Mouse (Mus musculus) hindbrain, embryonic 12.5 days (tissue): ENCODE measurements around the gene Gm20388. TPM values are rescaled to one million over a fixed set of nuclear protein-coding genes. Genes with fewer than 3 reads are reported as not detected.

Experiments used
- ATAC-seq: fragments of 200-750 bp; cut with Nextera tagmentation; 2 replicates; pipeline ENCODE4 v1.8.0; 2017; ENCODE audit warnings: moderate TSS enrichment; ENCODE audit not compliant: low FRiP score
- H3K27ac ChIP-seq: fragments of 300-500 bp; sonication (generic); 2 replicates; pipeline ENCODE4 v1.5.1; 2016; ENCODE audit warnings: mild to moderate bottlenecking
- H3K27me3 ChIP-seq: fragments of 300-500 bp; sonication (generic); 2 replicates; pipeline ENCODE4 v1.6.1; 2016; ENCODE audit warnings: mild to moderate bottlenecking
- H3K36me3 ChIP-seq: fragments of 300-500 bp; sonication (generic); 2 replicates; pipeline ENCODE4 v1.6.1; 2016; ENCODE audit warnings: mild to moderate bottlenecking
- H3K4me1 ChIP-seq: fragments of 300-500 bp; sonication (generic); 2 replicates; pipeline ENCODE4 v1.6.1; 2016
- H3K4me2 ChIP-seq: fragments of 300-500 bp; sonication (generic); replicated peaks from 2 replicates; pipeline ENCODE4 v1.6.1; 2016; ENCODE audit warnings: mild to moderate bottlenecking
- H3K4me3 ChIP-seq: fragments of 300-500 bp; sonication (generic); 2 replicates; pipeline ENCODE4 v1.5.1; 2016; ENCODE audit warnings: mild to moderate bottlenecking
- H3K9ac ChIP-seq: fragments of 300-500 bp; sonication (generic); 2 replicates; pipeline ENCODE4 v1.6.1; 2016; ENCODE audit warnings: mild to moderate bottlenecking, moderate library complexity
- H3K9me3 ChIP-seq: fragments of 300-500 bp; sonication (generic); replicated peaks from 2 replicates; pipeline ENCODE4 v1.6.1; 2016; ENCODE audit warnings: mild to moderate bottlenecking
- WGBS: fragments of 180-500 bp; shearing (Covaris S2); methylation state at CpG from one replicate; pipeline ENCODE4 v1.1.7; 2016; 5-methylcytosine and 5-hydroxymethylcytosine counted together
- polyA plus RNA-seq: library from polyadenylated mRNA; unstranded; fragments of >200 nt; fragmentation: Nextera tagmentation; extraction: Ambion mirVana; gene quantifications from 2 replicates; pipeline ENCODE4 v1.2.1, GENCODE M21; 2016

Gene Gm20388
- polyA plus RNA-seq, 1 experiment from 2014 or later: not detected

- Histone ChIP-seq H3K27ac (0 out of 2 replicates have a peak overlapping the region, but pooled peaks have one; percentile 42), H3K27me3 (no peaks in the 10 kb centered on the region), H3K4me3 (no peak overlapping the region), H3K9ac (no peak overlapping the region), H3K36me3 (peaks cover 68% of the 10 kb centered on the region), H3K4me1 (peaks cover 45% of the 10 kb centered on the region), H3K9me3 (no peaks in the 10 kb centered on the region), H3K4me2 (no peak overlapping the region)
- WGBS: 95% methylated on average over 37 of the region's 37 CpGs
- no peak for ATAC-seq
These were observed 657.6 kb downstream of the Gm20388 start for GRCm38 (mm10) chr8:120568164-120568798.

- peaks cover 44% of the 10 kb centered on the region for H3K4me1 ChIP-seq
- no peak overlapping the region for H3K4me3 ChIP-seq
- H3K4me2 ChIP-seq: no peak overlapping the region
- H3K27ac ChIP-seq: peak overlapping the region; percentile 17; the same call in 1 of the 2 replicates
- H3K36me3 ChIP-seq: peaks cover 76% of the 10 kb centered on the region
- no peak overlapping the region for H3K9ac ChIP-seq
- no peak for ATAC-seq
- H3K27me3 ChIP-seq: no peaks in the 10 kb centered on the region
- no peaks in the 10 kb centered on the region for H3K9me3 ChIP-seq
- WGBS: 94% methylated on average over 17 of the region's 17 CpGs
These were observed 658.5 kb downstream of the Gm20388 start for GRCm38 (mm10) chr8:120569123-120569522.

GRCm38 (mm10) chr8:120569939-120570715 lies 659.5 kb downstream of the Gm20388 start:
- Histone ChIP-seq H3K36me3 (peaks cover 86% of the 10 kb centered on the region), H3K9me3 (no peaks in the 10 kb centered on the region), H3K27me3 (no peaks in the 10 kb centered on the region), H3K9ac (no peak overlapping the region), H3K27ac (peak overlapping the region; percentile 30), H3K4me1 (peaks cover 41% of the 10 kb centered on the region), H3K4me3 (no peak overlapping the region), H3K4me2 (no peak overlapping the region)
- 57% methylated on average over 13 of the region's 13 CpGs for WGBS
- ATAC-seq: no peak

- Histone ChIP-seq H3K27ac (no peak overlapping the region), H3K4me3 (no peak overlapping the region), H3K36me3 (peaks cover 97% of the 10 kb centered on the region), H3K4me1 (peaks cover 36% of the 10 kb centered on the region), H3K9me3 (no peaks in the 10 kb centered on the region), H3K9ac (0 out of 2 replicates have a peak overlapping the region, but pooled peaks have one; percentile 8), H3K4me2 (no peak overlapping the region), H3K27me3 (no peaks in the 10 kb centered on the region)
- ATAC-seq: no peak
- WGBS: 69% methylated on average over 8 of the region's 8 CpGs
These were observed 660.9 kb downstream of the Gm20388 start for GRCm38 (mm10) chr8:120571561-120571960.

- WGBS: 76% methylated on average over 21 of the region's 21 CpGs
- Histone ChIP-seq H3K4me3 (no peak overlapping the region), H3K4me1 (peaks cover 34% of the 10 kb centered on the region), H3K36me3 (peaks cover 97% of the 10 kb centered on the region), H3K27ac (no peak overlapping the region), H3K27me3 (no peaks in the 10 kb centered on the region), H3K9me3 (no peaks in the 10 kb centered on the region), H3K4me2 (no peak overlapping the region), H3K9ac (no peak overlapping the region)
- no peak for ATAC-seq
These were observed 661.9 kb downstream of the Gm20388 start for GRCm38 (mm10) chr8:120572534-120572933.

GRCm38 (mm10) chr8:120573866-120574265 lies 663.2 kb downstream of the Gm20388 start:
- no peak for ATAC-seq
- 53% methylated on average over 11 of the region's 11 CpGs for WGBS
- Histone ChIP-seq H3K36me3 (peaks cover 96% of the 10 kb centered on the region), H3K27me3 (no peaks in the 10 kb centered on the region), H3K4me2 (no peak overlapping the region), H3K27ac (peak overlapping the region; percentile 23; the same call in 1 of the 2 replicates), H3K4me3 (no peak overlapping the region), H3K9ac (no peak overlapping the region), H3K4me1 (peaks cover 38% of the 10 kb centered on the region), H3K9me3 (no peaks in the 10 kb centered on the region)

- no peak overlapping the region for H3K9ac ChIP-seq
- no peaks in the 10 kb centered on the region for H3K27me3 ChIP-seq
- H3K9me3 ChIP-seq: no peaks in the 10 kb centered on the region
- no peak overlapping the region for H3K27ac ChIP-seq
- no peak overlapping the region for H3K4me2 ChIP-seq
- H3K36me3 ChIP-seq: peaks cover 95% of the 10 kb centered on the region
- peaks cover 36% of the 10 kb centered on the region for H3K4me1 ChIP-seq
- WGBS: 79% methylated on average over 19 of the region's 19 CpGs
- no peak for ATAC-seq
- no peak overlapping the region for H3K4me3 ChIP-seq
These were observed 664.3 kb downstream of the Gm20388 start for GRCm38 (mm10) chr8:120574941-120575340.

- Histone ChIP-seq H3K27ac (0 out of 2 replicates have a peak overlapping the region, but pooled peaks have one; percentile 9), H3K4me2 (no peak overlapping the region), H3K9me3 (no peaks in the 10 kb centered on the region), H3K27me3 (no peaks in the 10 kb centered on the region), H3K36me3 (peaks cover 98% of the 10 kb centered on the region), H3K4me1 (peaks cover 29% of the 10 kb centered on the region), H3K9ac (no peak overlapping the region), H3K4me3 (no peak overlapping the region)
- ATAC-seq: no peak
- 60% methylated on average over 9 of the region's 9 CpGs for WGBS
These were observed 665.2 kb downstream of the Gm20388 start for GRCm38 (mm10) chr8:120575801-120576200.

- Histone ChIP-seq H3K9ac (no peak overlapping the region), H3K27me3 (no peaks in the 10 kb centered on the region), H3K4me2 (no peak overlapping the region), H3K27ac (peak overlapping the region; percentile 3; the same call in 1 of the 2 replicates), H3K4me1 (peaks cover 27% of the 10 kb centered on the region), H3K4me3 (no peak overlapping the region), H3K9me3 (no peaks in the 10 kb centered on the region), H3K36me3 (peaks cover 91% of the 10 kb centered on the region)
- no peak for ATAC-seq
- WGBS: 81% methylated on average over 17 of the region's 17 CpGs
These were observed 667.2 kb downstream of the Gm20388 start for GRCm38 (mm10) chr8:120577821-120578220.

GRCm38 (mm10) chr8:120580336-120581000 lies 669.8 kb downstream of the Gm20388 start:
- Histone ChIP-seq H3K9me3 (no peaks in the 10 kb centered on the region), H3K4me3 (no peak overlapping the region), H3K27ac (no peak overlapping the region), H3K4me2 (no peak overlapping the region), H3K9ac (no peak overlapping the region), H3K4me1 (peaks cover 11% of the 10 kb centered on the region; the same call in 1 of the 2 replicates), H3K27me3 (no peaks in the 10 kb centered on the region), H3K36me3 (peaks cover 74% of the 10 kb centered on the region)
- no peak for ATAC-seq
- 86% methylated on average over 8 of the region's 8 CpGs for WGBS

- Histone ChIP-seq H3K4me2 (no peak overlapping the region), H3K4me3 (no peak overlapping the region), H3K27me3 (no peaks in the 10 kb centered on the region), H3K9ac (no peak overlapping the region), H3K36me3 (peaks cover 66% of the 10 kb centered on the region), H3K27ac (0 out of 2 replicates have a peak overlapping the region, but pooled peaks have one; percentile 30), H3K4me1 (peaks cover 6% of the 10 kb centered on the region; the same call in 1 of the 2 replicates), H3K9me3 (no peaks in the 10 kb centered on the region)
- no peak for ATAC-seq
- WGBS: 94% methylated on average over 12 of the region's 12 CpGs
These were observed 670.7 kb downstream of the Gm20388 start for GRCm38 (mm10) chr8:120581329-120581728.

GRCm38 (mm10) chr8:120581811-120582210 lies 671.2 kb downstream of the Gm20388 start:
- Histone ChIP-seq H3K9me3 (no peaks in the 10 kb centered on the region), H3K4me1 (0 out of 2 replicates have a peak, but pooled peaks cover 4% of the 10 kb centered on the region), H3K4me2 (no peak overlapping the region), H3K4me3 (no peak overlapping the region), H3K36me3 (peaks cover 61% of the 10 kb centered on the region), H3K9ac (no peak overlapping the region), H3K27me3 (no peaks in the 10 kb centered on the region), H3K27ac (no peak overlapping the region)
- no peak for ATAC-seq
- WGBS: 91% methylated on average over 8 of the region's 8 CpGs
